Mouse (Mus musculus): ENCODE measurements around the gene Mtcl1. TPM values are rescaled to one million over a fixed set of nuclear protein-coding genes. Genes with fewer than 3 reads are reported as not detected.

Gene Mtcl1
- polyA plus RNA-seq, 1 experiment from 2014 or later, result 8.6 TPM

GRCm38 (mm10) chr17:66450526-66451070 lies 1.0 kb upstream of the Mtcl1 start:
- Histone ChIP-seq H3K4me2 (replicated peaks; ENCODE audit: low read depth, low read length) (peak overlapping the region; percentile 97), H3K4me1 (ENCODE audit: insufficient read depth, low read depth, low read length) (0 out of 2 replicates have a peak, but pooled peaks cover 3% of the 10 kb centered on the region), H3K27me3 (replicated peaks; ENCODE audit: insufficient read depth, low read length) (no peaks in the 10 kb centered on the region), H3K9ac (replicated peaks; ENCODE audit: low read depth) (no peak overlapping the region), H3K9me3 (ENCODE audit: low read length) (no peaks in the 10 kb centered on the region), H3K36me3 (ENCODE audit: insufficient read depth, low read length) (no peaks in the 10 kb centered on the region), H3K27ac (ENCODE audit: low read length) (peak overlapping the region; percentile 68; the same call in 1 of the 2 replicates), H3K4me3 (ENCODE audit: low read depth, low read length) (peak overlapping the region; percentile 79)
- ATAC-seq, result no peak
- WGBS, result 4% methylated on average over 18 of the region's 18 CpGs
- DNase-seq (ENCODE audit: low spot score), result peak; percentile 29
- TF ChIP-seq EP300 (IDR thresholded peaks at IDR 0.05) (no peak), CTCF (IDR thresholded peaks at IDR 0.05) (no peak)

DNA sequence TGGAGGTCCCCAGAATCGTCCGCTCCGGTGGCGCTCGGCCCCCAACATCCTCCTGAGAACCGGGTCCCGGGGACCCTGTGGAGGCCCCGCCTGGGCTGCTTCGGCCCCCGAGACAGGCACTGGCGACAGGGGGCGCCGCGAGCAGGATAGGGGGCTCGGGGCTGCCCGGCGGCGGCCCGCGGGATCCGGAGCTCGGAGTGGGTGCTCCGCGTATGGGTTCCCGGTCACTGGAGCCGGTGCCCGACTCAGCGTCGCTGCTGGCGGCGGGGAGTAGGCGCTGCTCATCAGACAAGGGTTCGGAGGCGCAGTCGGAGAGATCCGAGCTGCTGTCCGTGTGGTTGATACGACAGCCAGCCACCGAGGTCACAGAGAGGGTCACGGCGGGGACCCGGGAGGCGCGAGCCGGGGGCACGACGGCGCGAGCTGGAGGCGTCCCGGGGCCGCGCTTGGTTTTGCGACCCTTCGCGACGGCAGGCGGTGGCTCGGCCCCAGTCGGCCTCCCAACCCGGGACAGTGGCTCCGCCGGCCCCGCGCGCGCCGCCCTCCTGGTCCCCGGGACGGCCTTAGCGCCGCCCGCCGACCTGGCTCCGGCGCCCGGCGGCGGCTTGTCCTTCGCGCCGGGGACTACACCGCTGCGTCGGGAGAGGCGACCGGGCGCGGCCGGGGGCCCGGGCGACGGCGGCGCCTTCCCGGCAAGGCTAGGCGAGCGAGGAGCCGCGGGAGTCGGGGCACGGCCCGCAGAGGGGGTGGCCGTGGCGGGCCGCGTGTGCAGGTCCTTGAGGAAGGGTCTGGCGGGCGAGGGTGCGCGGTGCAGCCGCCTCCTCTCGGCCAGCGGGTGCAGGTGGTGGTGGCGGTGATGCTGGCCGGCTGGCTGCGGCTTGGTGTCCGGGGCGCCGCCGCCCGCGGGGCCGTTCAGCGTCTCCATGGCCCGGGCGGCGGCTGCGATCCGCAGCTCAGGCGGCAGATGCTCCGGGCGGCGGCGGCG lies 837 bp downstream of the Mtcl1 start:
- Histone ChIP-seq H3K9me3 (ENCODE audit: low read length) (no peaks in the 10 kb centered on the region), H3K4me3 (ENCODE audit: low read depth, low read length) (peak overlapping the region; percentile 79), H3K27me3 (replicated peaks; ENCODE audit: insufficient read depth, low read length) (no peaks in the 10 kb centered on the region), H3K27ac (ENCODE audit: low read length) (peak overlapping the region; percentile 68), H3K36me3 (ENCODE audit: insufficient read depth, low read length) (no peaks in the 10 kb centered on the region), H3K9ac (replicated peaks; ENCODE audit: low read depth) (peak overlapping the region; percentile 68), H3K4me2 (replicated peaks; ENCODE audit: low read depth, low read length) (peak overlapping the region; percentile 97), H3K4me1 (ENCODE audit: insufficient read depth, low read depth, low read length) (0 out of 2 replicates have a peak, but pooled peaks cover 8% of the 10 kb centered on the region)
- ATAC-seq (peak; percentile 32), DNase-seq (ENCODE audit: low spot score) (peak; percentile 48)
- TF ChIP-seq CTCF (IDR thresholded peaks at IDR 0.05) (peak; percentile 59), EP300 (IDR thresholded peaks at IDR 0.05) (no peak)
- WGBS, result under 1% methylated on average over 77 of the region's 136 CpGs

- Histone ChIP-seq H3K4me1 (ENCODE audit: insufficient read depth, low read depth, low read length) (0 out of 2 replicates have a peak, but pooled peaks cover 8% of the 10 kb centered on the region), H3K4me3 (ENCODE audit: low read depth, low read length) (peak overlapping the region; percentile 79), H3K27ac (ENCODE audit: low read length) (no peak overlapping the region; the same call in 1 of the 2 replicates), H3K9me3 (ENCODE audit: low read length) (no peaks in the 10 kb centered on the region), H3K9ac (replicated peaks; ENCODE audit: low read depth) (peak overlapping the region; percentile 68), H3K27me3 (replicated peaks; ENCODE audit: insufficient read depth, low read length) (no peaks in the 10 kb centered on the region), H3K4me2 (replicated peaks; ENCODE audit: low read depth, low read length) (peak overlapping the region; percentile 97), H3K36me3 (ENCODE audit: insufficient read depth, low read length) (no peaks in the 10 kb centered on the region)
- ATAC-seq, result no peak
- WGBS, result 9% methylated on average over 13 of the region's 13 CpGs
- DNase-seq (ENCODE audit: low spot score), result no peak
- TF ChIP-seq EP300 (IDR thresholded peaks at IDR 0.05), result no peak
- TF ChIP-seq CTCF (IDR thresholded peaks at IDR 0.05), result no peak
These were observed 1.6 kb downstream of the Mtcl1 start for GRCm38 (mm10) chr17:66447978-66448377.

DNA sequence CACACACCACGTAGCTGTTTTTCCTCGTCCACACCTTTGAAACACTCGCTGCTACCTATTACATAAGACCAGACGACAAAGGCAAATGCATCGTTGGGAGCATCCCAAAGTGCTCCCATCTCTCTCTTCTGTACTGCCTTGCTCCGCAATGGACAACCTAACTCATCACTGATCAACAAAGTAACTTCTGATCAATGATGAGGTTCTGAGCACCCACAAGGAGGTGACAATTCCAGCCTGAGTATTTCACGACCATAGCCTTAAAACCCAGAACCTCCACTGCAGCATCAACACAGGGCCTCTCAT lies 2.6 kb downstream of the Mtcl1 start:
- Histone ChIP-seq H3K9me3 (ENCODE audit: low read length) (no peaks in the 10 kb centered on the region), H3K27ac (ENCODE audit: low read length) (no peak overlapping the region), H3K4me3 (ENCODE audit: low read depth, low read length) (0 out of 2 replicates have a peak overlapping the region, but pooled peaks have one; percentile 5), H3K27me3 (replicated peaks; ENCODE audit: insufficient read depth, low read length) (no peaks in the 10 kb centered on the region), H3K4me1 (ENCODE audit: insufficient read depth, low read depth, low read length) (0 out of 2 replicates have a peak, but pooled peaks cover 8% of the 10 kb centered on the region), H3K9ac (replicated peaks; ENCODE audit: low read depth) (0 out of 2 replicates have a peak overlapping the region, but pooled peaks have one; percentile 29), H3K4me2 (replicated peaks; ENCODE audit: low read depth, low read length) (peak overlapping the region; percentile 97), H3K36me3 (ENCODE audit: insufficient read depth, low read length) (no peaks in the 10 kb centered on the region)
- 55% methylated on average over 7 of the region's 7 CpGs for WGBS
- TF ChIP-seq CTCF (IDR thresholded peaks at IDR 0.05), result no peak
- no peak for TF ChIP-seq EP300 (IDR thresholded peaks at IDR 0.05)
- ATAC-seq (no peak), DNase-seq (ENCODE audit: low spot score) (no peak)

DNA sequence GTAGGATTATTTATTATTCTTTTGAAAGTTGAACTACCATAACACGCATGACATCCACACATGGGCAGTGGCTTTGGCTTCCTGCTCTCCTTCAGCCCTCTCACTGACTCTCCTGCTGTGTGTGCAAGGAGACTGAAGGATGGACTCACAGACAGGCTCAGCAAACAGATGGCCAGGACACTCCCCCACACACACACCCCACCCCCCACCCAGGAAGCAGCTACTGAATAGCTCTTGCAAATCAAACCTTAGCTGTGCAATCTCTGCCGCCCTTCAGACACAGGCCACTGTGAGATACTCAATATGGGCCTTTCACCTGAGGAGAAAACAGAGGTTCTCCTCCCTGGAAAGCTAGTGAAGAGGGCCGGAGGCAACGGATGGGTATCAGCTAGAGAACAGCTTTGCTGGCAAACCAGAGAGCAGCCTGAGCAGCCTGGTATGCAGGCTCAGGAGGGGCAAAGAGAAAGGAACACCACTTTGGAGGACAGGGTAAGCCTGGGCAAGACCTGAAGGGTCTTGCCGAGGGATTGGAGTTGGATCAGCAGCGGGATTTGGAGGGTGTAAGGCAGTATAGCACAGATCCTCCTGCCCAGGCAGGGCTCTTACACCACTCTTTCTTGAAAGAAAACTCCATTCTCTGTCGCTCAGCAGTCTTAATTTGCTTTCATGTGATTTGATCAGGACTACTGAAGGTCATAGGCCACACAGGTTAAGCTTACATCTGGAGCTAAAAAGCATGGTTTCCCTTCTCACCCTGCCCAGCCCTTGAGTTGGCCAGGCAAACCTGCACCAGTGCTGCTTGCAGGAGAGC lies 3.1 kb downstream of the Mtcl1 start:
- Histone ChIP-seq H3K27ac (ENCODE audit: low read length) (no peak overlapping the region), H3K27me3 (replicated peaks; ENCODE audit: insufficient read depth, low read length) (no peaks in the 10 kb centered on the region), H3K4me1 (ENCODE audit: insufficient read depth, low read depth, low read length) (0 out of 2 replicates have a peak, but pooled peaks cover 8% of the 10 kb centered on the region), H3K4me2 (replicated peaks; ENCODE audit: low read depth, low read length) (peak overlapping the region; percentile 97), H3K4me3 (ENCODE audit: low read depth, low read length) (0 out of 2 replicates have a peak overlapping the region, but pooled peaks have one; percentile 5), H3K36me3 (ENCODE audit: insufficient read depth, low read length) (no peaks in the 10 kb centered on the region), H3K9ac (replicated peaks; ENCODE audit: low read depth) (0 out of 2 replicates have a peak overlapping the region, but pooled peaks have one; percentile 29), H3K9me3 (ENCODE audit: low read length) (no peaks in the 10 kb centered on the region)
- no peak for ATAC-seq
- TF ChIP-seq CTCF (IDR thresholded peaks at IDR 0.05) (no peak), EP300 (IDR thresholded peaks at IDR 0.05) (no peak)
- DNase-seq (ENCODE audit: low spot score), result no peak
- WGBS, result 51% methylated on average over 7 of the region's 7 CpGs

Data from lung, postnatal 0 days (tissue).